Mouse (Mus musculus): ENCODE data around the gene Pdss2. TPM values are rescaled to one million over a fixed set of nuclear protein-coding genes. Genes with fewer than 3 reads are reported as not detected.

The Pdss2 gene
- polyA plus RNA-seq, 1 experiment from 2014 or later = 16.8 TPM

GRCm38 (mm10) chr10:43312658-43313417 is 91.6 kb downstream of the Pdss2 start:
- ATAC-seq = no peak
- H3K27me3 ChIP-seq (ENCODE audit: control insufficient read depth, insufficient read depth, low read depth, low read length) = no peaks in the 10 kb centered on the region
- H3K4me1 ChIP-seq (ENCODE audit: control insufficient read depth, insufficient read depth, low read length) = peaks cover 16% of the 10 kb centered on the region
- H3K4me3 ChIP-seq (ENCODE audit: low read depth, low read length) = no peak overlapping the region
- H3K4me2 ChIP-seq (ENCODE audit: low read length) = no peak overlapping the region
- H3K9ac ChIP-seq (ENCODE audit: low read depth, low read length) = no peak overlapping the region
- H3K36me3 ChIP-seq (ENCODE audit: control insufficient read depth, insufficient read depth, low read length) = no peaks in the 10 kb centered on the region
- 72% methylated on average over 7 of the region's 7 CpGs for WGBS
- H3K9me3 ChIP-seq (replicated peaks; ENCODE audit: control insufficient read depth, low read length, poor library complexity, severe bottlenecking) = no peaks in the 10 kb centered on the region
- H3K27ac ChIP-seq (ENCODE audit: low read length) = no peak overlapping the region

DNA sequence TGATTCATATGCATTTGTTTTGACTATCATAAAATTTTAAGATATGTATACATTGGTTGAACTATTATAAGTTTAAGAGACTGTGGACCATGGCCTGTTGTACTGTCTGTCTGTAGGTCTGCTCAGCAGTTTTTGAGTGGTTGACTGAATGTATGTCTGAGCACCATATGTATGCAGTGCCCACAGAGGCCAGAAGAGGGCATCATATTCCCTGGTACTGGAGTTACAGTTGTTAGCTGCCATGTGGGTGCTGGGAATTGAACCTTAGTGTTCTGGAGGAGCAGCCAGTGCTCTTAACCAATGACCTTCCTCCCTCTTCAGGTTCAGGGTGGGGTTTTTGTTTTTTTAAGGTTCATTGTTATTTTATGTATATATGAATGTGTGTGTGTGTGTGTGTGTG is 93.9 kb downstream of the Pdss2 start:
- Histone ChIP-seq H3K27me3 (ENCODE audit: control insufficient read depth, insufficient read depth, low read depth, low read length) (no peaks in the 10 kb centered on the region), H3K36me3 (ENCODE audit: control insufficient read depth, insufficient read depth, low read length) (no peaks in the 10 kb centered on the region)
- ATAC-seq = no peak

GRCm38 (mm10) chr10:43317327-43317951 is 96.2 kb downstream of the Pdss2 start:
- H3K4me3 ChIP-seq (ENCODE audit: low read depth, low read length) = no peak overlapping the region
- H3K9me3 ChIP-seq (replicated peaks; ENCODE audit: control insufficient read depth, low read length, poor library complexity, severe bottlenecking) = no peaks in the 10 kb centered on the region
- no peaks in the 10 kb centered on the region for H3K27me3 ChIP-seq (ENCODE audit: control insufficient read depth, insufficient read depth, low read depth, low read length)
- no peaks in the 10 kb centered on the region for H3K36me3 ChIP-seq (ENCODE audit: control insufficient read depth, insufficient read depth, low read length)
- no peak overlapping the region for H3K27ac ChIP-seq (ENCODE audit: low read length)
- peaks cover 10% of the 10 kb centered on the region for H3K4me1 ChIP-seq (ENCODE audit: control insufficient read depth, insufficient read depth, low read length)
- no peak overlapping the region for H3K4me2 ChIP-seq (ENCODE audit: low read length)
- peak; percentile 41; the same call in 1 of the 2 replicates for ATAC-seq
- H3K9ac ChIP-seq (ENCODE audit: low read depth, low read length) = no peak overlapping the region
- WGBS = 33% methylated on average over 9 of the region's 9 CpGs

More for the DNA sequence above, 93.9 kb downstream of the Pdss2 start:
- Histone ChIP-seq H3K9ac (ENCODE audit: low read depth, low read length) (no peak overlapping the region), H3K4me3 (ENCODE audit: low read depth, low read length) (no peak overlapping the region), H3K27ac (ENCODE audit: low read length) (no peak overlapping the region), H3K9me3 (replicated peaks; ENCODE audit: control insufficient read depth, low read length, poor library complexity, severe bottlenecking) (no peaks in the 10 kb centered on the region), H3K4me1 (ENCODE audit: control insufficient read depth, insufficient read depth, low read length) (peaks cover 16% of the 10 kb centered on the region), H3K4me2 (ENCODE audit: low read length) (no peak overlapping the region)

DNA sequence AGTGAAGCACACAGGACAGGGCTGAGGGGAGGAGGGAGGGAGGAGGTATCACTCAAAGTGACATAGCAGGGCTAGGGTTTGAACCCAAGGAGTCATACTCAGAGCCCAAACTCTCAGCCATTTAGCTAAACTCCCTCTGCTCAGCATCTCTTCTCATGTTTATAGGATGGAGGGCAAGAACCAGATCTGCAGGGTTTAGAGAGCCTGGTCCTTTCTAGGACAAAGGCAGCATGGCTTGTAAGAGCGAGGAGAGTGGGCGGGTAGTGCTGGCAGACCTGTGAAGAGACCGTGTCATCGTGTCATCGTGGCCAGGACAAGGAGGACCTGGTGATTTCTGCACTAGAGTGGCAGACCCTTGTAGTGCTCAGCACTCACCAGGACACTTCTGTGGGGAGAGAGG is 99.7 kb downstream of the Pdss2 start:
- Histone ChIP-seq H3K4me1 (ENCODE audit: control insufficient read depth, insufficient read depth, low read length) (peaks cover 15% of the 10 kb centered on the region), H3K4me3 (ENCODE audit: low read depth, low read length) (no peak overlapping the region), H3K9ac (ENCODE audit: low read depth, low read length) (no peak overlapping the region), H3K4me2 (ENCODE audit: low read length) (no peak overlapping the region), H3K27ac (ENCODE audit: low read length) (no peak overlapping the region), H3K9me3 (replicated peaks; ENCODE audit: control insufficient read depth, low read length, poor library complexity, severe bottlenecking) (no peaks in the 10 kb centered on the region), H3K27me3 (ENCODE audit: control insufficient read depth, insufficient read depth, low read depth, low read length) (no peaks in the 10 kb centered on the region), H3K36me3 (ENCODE audit: control insufficient read depth, insufficient read depth, low read length) (no peaks in the 10 kb centered on the region)
- WGBS = 88% methylated on average over 5 of the region's 5 CpGs
- no peak for ATAC-seq

GRCm38 (mm10) chr10:43322446-43323178 is 101.3 kb downstream of the Pdss2 start:
- no peaks in the 10 kb centered on the region for H3K36me3 ChIP-seq (ENCODE audit: control insufficient read depth, insufficient read depth, low read length)
- peaks cover 13% of the 10 kb centered on the region for H3K4me1 ChIP-seq (ENCODE audit: control insufficient read depth, insufficient read depth, low read length)
- ATAC-seq = peak; percentile 31; the same call in 1 of the 2 replicates
- no peak overlapping the region for H3K4me3 ChIP-seq (ENCODE audit: low read depth, low read length)
- H3K27ac ChIP-seq (ENCODE audit: low read length) = peak overlapping the region; percentile 3; the same call in 1 of the 2 replicates
- no peak overlapping the region for H3K4me2 ChIP-seq (ENCODE audit: low read length)
- H3K27me3 ChIP-seq (ENCODE audit: control insufficient read depth, insufficient read depth, low read depth, low read length) = no peaks in the 10 kb centered on the region
- WGBS = 45% methylated on average over 9 of the region's 9 CpGs
- H3K9me3 ChIP-seq (replicated peaks; ENCODE audit: control insufficient read depth, low read length, poor library complexity, severe bottlenecking) = no peaks in the 10 kb centered on the region
- H3K9ac ChIP-seq (ENCODE audit: low read depth, low read length) = 0 out of 2 replicates have a peak overlapping the region, but pooled peaks have one; percentile 21

- WGBS = 22% methylated on average over 8 of the region's 8 CpGs
- no peak overlapping the region for H3K9ac ChIP-seq (ENCODE audit: low read depth, low read length)
- no peak for ATAC-seq
Measured at GRCm38 (mm10) chr10:43323386-43323785, 102.1 kb downstream of the Pdss2 start.

GRCm38 (mm10) chr10:43329813-43330212 is 108.5 kb downstream of the Pdss2 start:
- H3K27me3 ChIP-seq (ENCODE audit: control insufficient read depth, insufficient read depth, low read depth, low read length) = no peaks in the 10 kb centered on the region
- no peak for ATAC-seq
- H3K9ac ChIP-seq (ENCODE audit: low read depth, low read length) = no peak overlapping the region
- no peaks in the 10 kb centered on the region for H3K36me3 ChIP-seq (ENCODE audit: control insufficient read depth, insufficient read depth, low read length)
- H3K9me3 ChIP-seq (replicated peaks; ENCODE audit: control insufficient read depth, low read length, poor library complexity, severe bottlenecking) = no peaks in the 10 kb centered on the region
- H3K4me1 ChIP-seq (ENCODE audit: control insufficient read depth, insufficient read depth, low read length) = peaks cover 23% of the 10 kb centered on the region
- no peak overlapping the region for H3K4me3 ChIP-seq (ENCODE audit: low read depth, low read length)
- 97% methylated on average over 5 of the region's 5 CpGs for WGBS
- no peak overlapping the region for H3K27ac ChIP-seq (ENCODE audit: low read length)
- H3K4me2 ChIP-seq (ENCODE audit: low read length) = no peak overlapping the region

More at GRCm38 (mm10) chr10:43323386-43323785, 102.1 kb downstream of the Pdss2 start:
- peaks cover 12% of the 10 kb centered on the region for H3K4me1 ChIP-seq (ENCODE audit: control insufficient read depth, insufficient read depth, low read length)
- no peaks in the 10 kb centered on the region for H3K36me3 ChIP-seq (ENCODE audit: control insufficient read depth, insufficient read depth, low read length)
- no peaks in the 10 kb centered on the region for H3K9me3 ChIP-seq (replicated peaks; ENCODE audit: control insufficient read depth, low read length, poor library complexity, severe bottlenecking)
- H3K4me2 ChIP-seq (ENCODE audit: low read length) = no peak overlapping the region
- no peak overlapping the region for H3K4me3 ChIP-seq (ENCODE audit: low read depth, low read length)
- no peak overlapping the region for H3K27ac ChIP-seq (ENCODE audit: low read length)
- H3K27me3 ChIP-seq (ENCODE audit: control insufficient read depth, insufficient read depth, low read depth, low read length) = no peaks in the 10 kb centered on the region

DNA sequence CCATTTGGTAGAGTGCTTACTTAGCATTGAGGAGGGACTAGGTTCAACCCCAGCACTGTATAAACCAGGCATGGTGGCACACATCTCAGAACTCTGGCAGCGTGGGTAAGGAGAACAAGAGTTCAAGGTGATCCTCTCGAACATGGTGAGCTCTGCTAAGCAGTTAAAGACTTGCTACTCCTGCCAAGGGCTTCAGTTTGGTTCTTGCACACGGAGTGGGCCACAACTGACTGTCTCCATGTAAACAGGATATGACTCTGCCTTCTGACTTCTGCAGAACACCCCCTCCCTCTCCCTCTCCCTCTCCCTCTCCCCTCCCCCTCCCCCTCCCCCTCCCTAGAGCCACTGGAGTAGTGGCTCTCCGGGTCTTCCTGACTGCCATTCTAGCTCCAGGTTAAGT is 109.4 kb downstream of the Pdss2 start:
- no peak overlapping the region; the same call in 1 of the 2 replicates for H3K27ac ChIP-seq (ENCODE audit: low read length)
- H3K9ac ChIP-seq (ENCODE audit: low read depth, low read length) = no peak overlapping the region
- no peak overlapping the region for H3K4me2 ChIP-seq (ENCODE audit: low read length)
- WGBS = 76% methylated on average over 3 of the region's 4 CpGs
- peaks cover 23% of the 10 kb centered on the region for H3K4me1 ChIP-seq (ENCODE audit: control insufficient read depth, insufficient read depth, low read length)
- H3K4me3 ChIP-seq (ENCODE audit: low read depth, low read length) = no peak overlapping the region
- no peaks in the 10 kb centered on the region for H3K36me3 ChIP-seq (ENCODE audit: control insufficient read depth, insufficient read depth, low read length)
- H3K9me3 ChIP-seq (replicated peaks; ENCODE audit: control insufficient read depth, low read length, poor library complexity, severe bottlenecking) = no peaks in the 10 kb centered on the region
- H3K27me3 ChIP-seq (ENCODE audit: control insufficient read depth, insufficient read depth, low read depth, low read length) = no peaks in the 10 kb centered on the region
- ATAC-seq = no peak
